Mouse (Mus musculus): Measurements from ENCODE around the gene Ano9.

Gene Ano9

DNA sequence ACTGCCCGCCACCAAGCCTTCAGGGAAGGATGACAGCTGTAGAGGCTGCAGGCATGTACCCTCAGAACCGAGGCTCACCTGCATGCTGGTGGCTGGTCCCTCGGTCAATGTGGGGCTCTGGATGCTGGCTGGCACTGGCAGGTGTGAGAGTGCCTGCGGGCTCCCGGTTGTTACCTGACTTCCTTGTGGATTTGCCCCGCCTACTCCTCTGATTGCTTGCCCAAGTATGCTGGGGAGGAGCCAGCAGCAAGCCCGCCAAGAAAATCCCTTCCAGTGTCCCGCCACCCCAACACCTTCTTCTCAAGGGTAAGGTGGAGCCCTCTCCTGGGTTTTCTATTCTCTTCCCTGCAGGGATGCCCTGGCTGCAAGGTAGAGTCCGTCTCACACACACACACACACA is at the start of gene Ano9:
TSS of gene Ano9 (minus strand) at position 171 of the 400 bp plus-strand sequence.
- no peak for DNase-seq (ENCODE audit: low read depth in 2 of 2, low spot score in 2 of 2)

- no peak for DNase-seq (ENCODE audit: low read depth in 2 of 2, low spot score in 2 of 2)
Measured at GRCm38 (mm10) chr7:141164850-141165249, 47.2 kb upstream of the Ano9 start.

DNA sequence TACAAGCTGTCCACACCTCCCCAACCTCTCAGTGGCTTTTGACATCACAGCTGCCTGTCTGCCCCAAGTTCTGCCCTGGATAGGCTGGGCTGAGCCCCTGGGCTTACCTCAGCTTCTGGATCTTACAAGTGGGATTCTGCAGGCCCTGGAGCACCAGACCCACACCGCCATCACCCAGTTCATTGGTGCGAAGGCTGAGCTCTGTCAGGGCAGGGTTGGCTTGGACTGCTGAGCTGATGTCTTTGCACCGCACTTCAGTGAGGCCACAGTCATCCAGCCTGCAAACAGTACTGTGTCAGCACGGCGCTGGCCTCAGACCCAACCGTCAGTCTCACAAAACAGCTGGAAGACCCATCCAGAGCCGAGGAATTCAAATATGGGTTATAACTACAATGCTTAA is 46.8 kb upstream of the Ano9 start:
- no peak for DNase-seq (ENCODE audit: low read depth in 2 of 2, low spot score in 2 of 2)

DNA sequence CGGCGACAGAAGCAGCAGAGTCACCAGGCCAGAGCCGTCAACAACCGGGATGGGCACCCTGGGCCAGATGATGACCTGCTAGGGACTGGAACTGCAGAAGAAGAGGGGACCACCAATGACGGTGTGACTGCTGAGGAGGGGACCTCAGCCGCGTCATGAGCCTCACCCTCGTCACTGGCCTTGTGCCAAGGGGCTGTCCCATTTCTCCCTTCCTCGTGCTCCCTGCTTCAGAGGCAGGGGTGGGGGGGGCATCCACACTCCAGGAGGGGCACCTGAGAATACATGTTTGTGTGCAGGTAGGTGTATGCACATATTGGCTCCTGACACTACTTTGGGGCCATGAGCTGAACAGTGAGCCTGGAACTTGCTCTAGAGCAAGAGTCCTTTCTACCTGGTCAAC is 37.8 kb upstream of the Ano9 start:
- DNase-seq (ENCODE audit: low read depth in 2 of 2, low spot score in 2 of 2) = no peak

DNA sequence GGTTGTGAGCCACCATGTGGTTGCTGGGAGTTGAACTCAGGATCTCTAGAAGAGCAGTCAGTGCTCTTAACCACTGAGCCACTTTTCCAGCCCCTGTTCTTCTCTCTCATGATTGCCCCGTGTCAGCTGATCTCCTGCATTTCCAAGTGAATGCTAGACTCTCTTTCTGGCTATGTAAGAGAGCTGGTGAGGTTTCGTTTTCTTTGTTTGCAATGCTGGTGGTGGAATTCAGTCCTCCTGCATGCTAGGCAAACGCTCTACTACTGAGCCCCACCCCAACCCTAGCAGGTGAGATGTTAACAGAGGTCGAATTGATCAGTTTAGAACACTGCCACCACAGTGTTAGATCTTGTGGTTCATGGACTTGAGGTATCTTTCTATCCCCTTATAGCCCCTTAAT is 31.0 kb upstream of the Ano9 start:
- no peak for DNase-seq (ENCODE audit: low read depth in 2 of 2, low spot score in 2 of 2)

DNA sequence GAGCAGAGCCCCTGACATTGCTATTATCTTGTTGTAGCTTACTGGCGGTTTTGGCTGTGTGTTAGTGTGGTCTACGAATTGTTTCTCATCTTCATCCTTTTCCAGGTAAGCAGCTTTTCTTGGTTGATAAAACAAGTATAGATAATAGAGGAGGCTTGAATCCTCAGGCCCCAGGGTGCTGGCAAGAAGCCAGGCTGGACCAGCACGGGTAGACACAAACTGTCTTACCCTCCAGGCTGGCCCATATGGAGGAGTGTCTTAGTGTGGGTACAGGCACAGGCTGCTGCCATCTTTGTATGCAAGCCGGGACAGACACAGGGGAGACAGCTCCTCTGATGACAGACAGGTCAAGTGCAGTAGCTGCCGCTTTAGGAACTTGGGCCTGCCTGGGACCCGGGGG is 29.4 kb upstream of the Ano9 start:
- DNase-seq (ENCODE audit: low read depth in 2 of 2, low spot score in 2 of 2) = no peak

- no peak for DNase-seq (ENCODE audit: low read depth in 2 of 2, low spot score in 2 of 2)
Measured at GRCm38 (mm10) chr7:141146043-141146595, 28.5 kb upstream of the Ano9 start.

DNA sequence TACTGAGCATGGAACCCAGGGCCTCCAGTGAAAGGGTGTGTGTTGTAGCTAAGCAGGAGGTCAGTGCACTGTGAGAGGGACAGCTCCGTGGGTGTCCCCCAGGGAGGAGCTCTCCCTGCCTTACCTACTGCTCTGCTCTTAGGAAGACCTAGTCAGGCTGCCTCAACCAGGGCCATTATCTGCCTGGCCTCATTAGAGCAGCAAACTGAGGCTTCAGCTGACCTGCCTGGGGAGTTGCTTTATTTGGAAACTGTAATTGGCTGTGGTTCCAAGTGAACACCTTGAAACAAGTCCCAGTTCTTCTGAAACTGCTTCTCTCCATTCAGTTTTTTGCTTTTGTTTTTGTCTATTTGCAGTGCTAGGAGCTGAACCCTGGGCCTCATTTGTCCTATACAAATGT is 27.8 kb upstream of the Ano9 start:
- no peak for DNase-seq (ENCODE audit: low read depth in 2 of 2, low spot score in 2 of 2)

GRCm38 (mm10) chr7:141144650-141145049 is 27.0 kb upstream of the Ano9 start:
- no peak for DNase-seq (ENCODE audit: low read depth in 2 of 2, low spot score in 2 of 2)

- no peak for DNase-seq (ENCODE audit: low read depth in 2 of 2, low spot score in 2 of 2)
Measured at GRCm38 (mm10) chr7:141143861-141144260, 26.3 kb upstream of the Ano9 start.

DNA sequence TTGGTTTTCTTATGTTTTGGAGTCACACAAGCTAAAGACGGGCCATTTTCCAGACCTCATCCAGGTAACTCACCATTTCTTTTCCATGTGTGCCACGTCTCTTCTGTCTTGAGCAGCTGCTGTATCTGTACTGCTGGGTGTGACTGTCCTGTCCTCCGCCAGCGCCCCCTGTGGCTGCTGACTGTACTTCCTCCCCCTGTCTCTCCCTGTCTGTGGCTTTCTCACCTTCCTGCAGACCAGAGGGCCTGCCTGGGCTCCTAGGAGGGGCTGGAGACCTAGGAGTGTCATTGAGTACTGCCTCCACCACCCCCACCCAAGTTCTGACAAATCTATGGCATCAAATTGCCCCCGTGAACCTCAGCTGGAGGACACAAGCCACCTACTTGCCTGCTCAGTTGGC is 25.5 kb upstream of the Ano9 start:
- peak in 1 of 2 experiments; percentile 62 for DNase-seq (ENCODE audit: low read depth in 2 of 2, low spot score in 2 of 2)

DNA sequence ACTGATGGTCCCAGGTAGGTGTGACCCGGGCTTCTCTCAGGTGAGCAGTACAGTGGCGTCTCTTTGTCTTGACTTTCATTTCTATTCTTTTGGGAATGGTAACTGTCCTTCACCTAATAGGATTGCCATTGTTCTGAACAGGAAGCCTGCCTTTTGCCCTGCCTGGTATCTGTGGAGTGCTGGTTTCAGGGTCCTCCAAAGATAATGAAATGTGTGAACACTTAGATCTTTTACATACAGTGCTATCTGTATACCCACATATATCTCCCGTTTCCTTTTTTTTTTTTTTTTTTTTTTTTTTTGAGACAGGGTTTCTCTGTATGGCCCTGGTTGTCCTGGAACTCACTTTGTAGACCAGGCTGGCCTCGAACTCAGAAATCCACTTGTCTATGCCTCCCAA is 23.7 kb upstream of the Ano9 start:
- no peak for DNase-seq (ENCODE audit: low read depth in 2 of 2, low spot score in 2 of 2)

DNA sequence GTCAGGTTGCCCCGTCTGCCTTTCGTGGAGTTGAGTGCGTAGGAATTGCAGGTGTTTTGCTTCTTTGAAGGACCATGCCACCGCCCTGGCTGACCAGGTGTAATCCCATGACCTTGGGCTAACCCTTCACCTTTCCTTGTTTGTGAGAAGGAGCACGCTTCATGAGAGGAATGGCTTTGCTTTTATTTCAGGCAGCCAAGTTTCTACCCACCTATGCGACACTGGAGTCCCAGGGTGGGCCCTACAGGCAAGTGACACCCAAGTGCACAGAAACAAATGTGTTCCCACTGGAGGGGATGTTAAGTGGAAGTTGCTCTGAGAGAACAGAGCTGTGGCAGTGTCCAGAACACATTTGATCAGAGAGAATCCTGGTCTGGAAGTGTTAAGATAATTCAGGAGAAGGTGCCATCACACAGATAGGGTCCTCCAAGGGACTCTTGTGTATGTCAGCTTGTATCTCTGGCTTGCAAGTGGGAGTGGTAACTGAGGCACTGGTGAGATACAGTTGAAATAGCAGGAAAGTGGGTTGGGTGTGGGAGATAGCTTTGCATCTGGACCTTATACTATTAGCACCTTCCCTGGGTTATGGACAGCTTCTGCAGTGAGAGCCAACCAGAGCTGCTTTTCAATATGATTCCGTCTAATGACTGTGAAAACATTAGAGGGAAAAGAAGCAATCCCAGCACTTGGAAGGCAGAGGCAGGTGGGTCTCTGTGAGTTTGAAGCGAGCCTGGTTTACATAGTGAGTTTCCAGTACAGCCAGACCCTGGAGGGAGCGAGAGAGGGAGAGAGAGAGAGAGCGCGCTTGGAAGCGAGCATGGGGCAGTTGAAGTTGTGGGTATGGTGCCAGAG is 14.5 kb upstream of the Ano9 start:
- DNase-seq (ENCODE audit: low read depth in 2 of 2, low spot score in 2 of 2) = no peak

GRCm38 (mm10) chr7:141131024-141131820 is 13.6 kb upstream of the Ano9 start:
- DNase-seq (ENCODE audit: low read depth in 2 of 2, low spot score in 2 of 2) = peak; percentile 68 to 81

- DNase-seq (ENCODE audit: low read depth in 2 of 2, low spot score in 2 of 2) = no peak
Measured at GRCm38 (mm10) chr7:141123517-141123856, 5.9 kb upstream of the Ano9 start.

DNA sequence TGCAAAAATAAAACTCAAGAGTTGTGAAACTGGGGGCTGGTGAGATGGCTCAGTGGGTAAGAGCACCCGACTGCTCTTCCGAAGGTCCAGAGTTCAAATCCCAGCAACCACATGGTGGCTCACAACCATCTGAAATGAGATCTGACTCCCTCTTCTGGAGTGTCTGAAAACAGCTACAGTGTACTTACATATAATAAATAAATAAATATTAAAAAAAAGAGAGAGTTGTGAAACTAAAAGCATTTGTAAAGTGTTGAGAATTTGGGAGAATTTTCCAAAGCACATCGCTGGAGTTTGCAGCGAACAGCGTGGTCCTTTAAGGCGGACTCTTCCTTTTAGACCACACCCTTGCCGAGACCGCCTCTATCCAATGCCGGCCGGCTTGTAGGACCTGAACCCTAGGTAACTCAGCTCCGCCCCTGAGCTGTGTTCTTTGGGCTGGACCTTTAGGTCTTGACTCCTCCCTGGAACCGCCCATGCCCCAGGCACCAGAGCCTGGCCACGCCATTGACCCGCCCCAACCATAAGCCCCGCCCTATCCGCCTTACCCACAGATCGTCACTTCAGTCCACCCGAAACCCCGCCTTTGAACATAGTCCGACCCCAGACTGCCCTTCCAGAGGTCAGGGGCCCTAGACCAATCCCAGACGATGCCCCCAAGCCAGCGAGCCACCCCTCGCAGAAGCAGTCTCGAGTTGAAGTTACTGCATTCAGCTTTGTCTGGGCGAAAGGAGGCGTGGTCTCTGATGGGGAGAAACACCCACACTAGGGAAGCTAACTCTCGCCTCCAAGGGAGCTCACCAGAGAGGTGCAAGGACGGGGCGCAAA is 5.3 kb upstream of the Ano9 start:
- peak; percentile 71 to 85 for DNase-seq (ENCODE audit: low read depth in 2 of 2, low spot score in 2 of 2)

- no peak for DNase-seq (ENCODE audit: low read depth in 2 of 2, low spot score in 2 of 2)
Measured at GRCm38 (mm10) chr7:141122245-141122644, 4.6 kb upstream of the Ano9 start, which contains the start of gene Ptdss2. Ptdss2 (plus strand) TSS chr7:141122382.

DNA sequence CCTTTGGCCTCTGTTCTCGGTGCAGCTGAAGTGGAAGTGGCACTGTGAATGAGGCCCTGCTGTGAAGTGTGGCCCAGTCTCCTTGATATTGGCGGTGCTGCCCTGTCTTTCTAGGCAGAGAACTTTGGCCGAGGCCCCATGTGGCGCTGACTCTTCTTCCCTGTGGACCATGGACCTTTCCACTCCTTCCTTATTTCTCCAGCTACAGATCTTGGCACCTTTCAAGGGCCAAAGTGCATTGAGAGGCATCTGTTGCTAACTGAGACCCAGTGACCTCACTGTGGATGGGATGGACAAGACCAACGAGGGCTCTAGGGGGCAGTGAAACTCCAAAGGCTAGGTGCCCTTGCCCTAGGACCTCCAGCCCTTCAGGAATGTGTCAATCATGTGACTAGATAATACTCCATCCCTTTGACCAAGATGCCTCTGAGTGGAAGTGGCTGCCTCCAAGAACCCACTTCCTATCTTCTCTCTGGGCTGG is 3.5 kb upstream of the Ano9 start:
- DNase-seq (ENCODE audit: low read depth in 2 of 2, low spot score in 2 of 2) = no peak

- DNase-seq (ENCODE audit: low read depth in 2 of 2, low spot score in 2 of 2) = no peak
Measured at GRCm38 (mm10) chr7:141120605-141121004, 3.0 kb upstream of the Ano9 start.

DNA sequence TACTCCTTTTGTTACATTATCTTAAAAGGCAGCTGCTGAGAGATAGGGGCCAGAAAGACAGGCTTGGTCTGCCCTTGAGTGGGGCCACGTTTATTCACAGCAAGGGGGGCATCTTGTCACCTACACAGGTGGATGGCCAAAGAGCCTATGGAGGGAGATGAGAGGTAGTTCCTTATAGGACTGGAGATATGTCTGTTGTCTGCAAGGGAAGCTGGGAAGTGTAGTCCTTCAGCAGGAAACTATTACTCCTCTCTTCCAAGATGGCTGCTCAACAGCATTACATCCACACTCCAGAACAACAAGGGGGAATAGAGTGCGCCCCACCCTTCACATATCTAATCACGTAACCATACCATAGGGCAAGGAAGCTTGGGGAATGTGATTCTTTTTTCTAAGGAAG is 1.9 kb upstream of the Ano9 start:
- no peak for DNase-seq (ENCODE audit: low read depth in 2 of 2, low spot score in 2 of 2)

GRCm38 (mm10) chr7:141115874-141116273 is 1.7 kb downstream of the Ano9 start:
- no peak for DNase-seq (ENCODE audit: low read depth in 2 of 2, low spot score in 2 of 2)
